Mouse (Mus musculus): ENCODE measurements at regions not wholly inside any gene's neighbourhood (a gene's known extent, or its start where the extent isn't known, plus 50 kb on each side); places are given as distances from the start of the nearest gene placed in this dataset.
"Not testable (repeated sequence)": the region's sequence is repeated elsewhere in the genome, so short reads cannot be mapped to it uniquely, and the experiment has no call there.

- TF ChIP-seq EP300 (IDR thresholded peaks at IDR 0.05; ENCODE audit: insufficient read depth, low read depth, low read length) = no peak
- no peak for TF ChIP-seq POLR2A (IDR thresholded peaks at IDR 0.05; ENCODE audit: insufficient read depth, low read length)
- no peak for TF ChIP-seq CTCF (IDR thresholded peaks at IDR 0.05; ENCODE audit: low read depth, low read length)
- H3K4me3 ChIP-seq (ENCODE audit: low read depth, low read length) = no peak overlapping the region
Observed at GRCm38 (mm10) chr1:149069570-149069969, 891.5 kb downstream of the Pla2g4a start.

GRCm38 (mm10) chr1:149063011-149063410 is 898.1 kb downstream of the Pla2g4a start:
- H3K27me3 ChIP-seq (ENCODE audit: control insufficient read depth, insufficient read depth, low read length, poor library complexity, severe bottlenecking); H3K4me1 ChIP-seq (ENCODE audit: control insufficient read depth, insufficient read depth, low read length); H3K4me3 ChIP-seq (ENCODE audit: low read depth, low read length); H3K27ac ChIP-seq (ENCODE audit: insufficient read depth, low read length); H3K36me3 ChIP-seq (ENCODE audit: control insufficient read depth, insufficient read depth, low read length, poor library complexity, severe bottlenecking); H3K9ac ChIP-seq (ENCODE audit: low read depth, poor library complexity, severe bottlenecking); H3K9me3 ChIP-seq (replicated peaks; ENCODE audit: control insufficient read depth, insufficient read depth, low read length, poor library complexity, severe bottlenecking): not testable (repeated sequence)

More at GRCm38 (mm10) chr1:149069570-149069969, 891.5 kb downstream of the Pla2g4a start:
- Histone ChIP-seq H3K9ac (ENCODE audit: low read depth, poor library complexity, severe bottlenecking) (no peak overlapping the region), H3K9me3 (replicated peaks; ENCODE audit: control insufficient read depth, insufficient read depth, low read length, poor library complexity, severe bottlenecking) (no peaks in the 10 kb centered on the region), H3K36me3 (ENCODE audit: control insufficient read depth, insufficient read depth, low read length, poor library complexity, severe bottlenecking) (no peaks in the 10 kb centered on the region), H3K4me1 (ENCODE audit: control insufficient read depth, insufficient read depth, low read length) (no peaks in the 10 kb centered on the region), H3K27me3 (ENCODE audit: control insufficient read depth, insufficient read depth, low read length, poor library complexity, severe bottlenecking) (no peaks in the 10 kb centered on the region), H3K27ac (ENCODE audit: insufficient read depth, low read length) (no peak overlapping the region)

DNA sequence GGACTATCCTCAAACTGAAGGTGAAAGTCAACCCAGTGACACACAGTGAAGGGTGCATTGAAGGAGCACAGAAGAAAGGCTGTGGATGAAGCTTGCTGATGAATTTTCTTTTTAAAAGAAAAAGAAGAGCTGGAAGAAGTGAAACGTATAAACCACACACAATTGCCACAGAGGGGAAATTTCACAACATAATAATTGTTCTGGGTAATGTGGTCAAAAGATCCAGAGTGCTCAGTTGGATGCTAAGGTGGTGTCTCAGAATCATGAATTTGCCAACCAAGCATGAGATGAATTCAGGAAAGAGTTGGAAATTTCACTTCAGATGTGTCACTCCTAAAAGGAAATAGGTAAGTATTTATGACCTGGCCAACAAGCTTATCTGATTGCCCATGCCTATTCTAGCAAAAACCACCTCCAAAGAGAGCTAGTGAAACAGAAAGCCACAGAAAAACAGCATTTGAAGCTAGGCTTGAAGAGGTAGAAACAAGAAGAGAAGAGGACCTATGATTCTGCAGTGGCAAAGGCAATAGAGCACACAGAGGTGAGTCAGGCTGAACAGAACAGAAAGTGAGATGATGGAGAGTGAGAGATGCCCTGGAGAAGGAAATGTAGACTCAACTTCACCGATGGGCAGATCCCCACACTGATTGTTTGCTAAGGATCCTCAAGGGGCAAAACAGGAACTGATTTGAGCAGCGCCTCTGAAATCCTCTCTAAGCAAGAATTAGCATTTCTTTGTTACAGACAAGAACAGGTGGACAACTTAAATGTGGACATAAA is 922.7 kb downstream of the Pla2g4a start:
- no peak overlapping the region for H3K4me3 ChIP-seq (ENCODE audit: low read depth, low read length)
- no peaks in the 10 kb centered on the region for H3K36me3 ChIP-seq (ENCODE audit: control insufficient read depth, insufficient read depth, low read length, poor library complexity, severe bottlenecking)
- no peaks in the 10 kb centered on the region for H3K27me3 ChIP-seq (ENCODE audit: control insufficient read depth, insufficient read depth, low read length, poor library complexity, severe bottlenecking)
- H3K9ac ChIP-seq (ENCODE audit: low read depth, poor library complexity, severe bottlenecking) = no peak overlapping the region
- no peak overlapping the region for H3K27ac ChIP-seq (ENCODE audit: insufficient read depth, low read length)
- no peaks in the 10 kb centered on the region for H3K4me1 ChIP-seq (ENCODE audit: control insufficient read depth, insufficient read depth, low read length)
- no peak for TF ChIP-seq CTCF (IDR thresholded peaks at IDR 0.05; ENCODE audit: low read depth, low read length)
- no peak for TF ChIP-seq POLR2A (IDR thresholded peaks at IDR 0.05; ENCODE audit: insufficient read depth, low read length)
- TF ChIP-seq EP300 (IDR thresholded peaks at IDR 0.05; ENCODE audit: insufficient read depth, low read depth, low read length) = no peak
- no peaks in the 10 kb centered on the region for H3K9me3 ChIP-seq (replicated peaks; ENCODE audit: control insufficient read depth, insufficient read depth, low read length, poor library complexity, severe bottlenecking)

- H3K4me3 ChIP-seq (ENCODE audit: low read depth, low read length) = no peak overlapping the region
- H3K4me1 ChIP-seq (ENCODE audit: control insufficient read depth, insufficient read depth, low read length) = no peaks in the 10 kb centered on the region
- H3K36me3 ChIP-seq (ENCODE audit: control insufficient read depth, insufficient read depth, low read length, poor library complexity, severe bottlenecking) = no peaks in the 10 kb centered on the region
- no peaks in the 10 kb centered on the region for H3K27me3 ChIP-seq (ENCODE audit: control insufficient read depth, insufficient read depth, low read length, poor library complexity, severe bottlenecking)
- TF ChIP-seq CTCF (IDR thresholded peaks at IDR 0.05; ENCODE audit: low read depth, low read length) (no peak), POLR2A (IDR thresholded peaks at IDR 0.05; ENCODE audit: insufficient read depth, low read length) (no peak), EP300 (IDR thresholded peaks at IDR 0.05; ENCODE audit: insufficient read depth, low read depth, low read length) (no peak)
- no peak overlapping the region for H3K27ac ChIP-seq (ENCODE audit: insufficient read depth, low read length)
- H3K9me3 ChIP-seq (replicated peaks; ENCODE audit: control insufficient read depth, insufficient read depth, low read length, poor library complexity, severe bottlenecking) = no peaks in the 10 kb centered on the region
- H3K9ac ChIP-seq (ENCODE audit: low read depth, poor library complexity, severe bottlenecking) = no peak overlapping the region
Observed at GRCm38 (mm10) chr1:149028316-149028715, 932.8 kb downstream of the Pla2g4a start.

- Histone ChIP-seq H3K27me3 (ENCODE audit: control insufficient read depth, insufficient read depth, low read length, poor library complexity, severe bottlenecking) (no peaks in the 10 kb centered on the region), H3K9me3 (replicated peaks; ENCODE audit: control insufficient read depth, insufficient read depth, low read length, poor library complexity, severe bottlenecking) (no peaks in the 10 kb centered on the region), H3K9ac (ENCODE audit: low read depth, poor library complexity, severe bottlenecking) (no peak overlapping the region), H3K4me3 (ENCODE audit: low read depth, low read length) (no peak overlapping the region), H3K27ac (ENCODE audit: insufficient read depth, low read length) (no peak overlapping the region), H3K4me1 (ENCODE audit: control insufficient read depth, insufficient read depth, low read length) (no peaks in the 10 kb centered on the region), H3K36me3 (ENCODE audit: control insufficient read depth, insufficient read depth, low read length, poor library complexity, severe bottlenecking) (no peaks in the 10 kb centered on the region)
- TF ChIP-seq CTCF (IDR thresholded peaks at IDR 0.05; ENCODE audit: low read depth, low read length) = no peak
- TF ChIP-seq POLR2A (IDR thresholded peaks at IDR 0.05; ENCODE audit: insufficient read depth, low read length) = no peak
- no peak for TF ChIP-seq EP300 (IDR thresholded peaks at IDR 0.05; ENCODE audit: insufficient read depth, low read depth, low read length)
Observed at GRCm38 (mm10) chr1:149021734-149022133, 939.4 kb downstream of the Pla2g4a start.

GRCm38 (mm10) chr1:149021273-149021672 is 939.8 kb downstream of the Pla2g4a start:
- H3K36me3 ChIP-seq (ENCODE audit: control insufficient read depth, insufficient read depth, low read length, poor library complexity, severe bottlenecking) = no peaks in the 10 kb centered on the region
- TF ChIP-seq CTCF (IDR thresholded peaks at IDR 0.05; ENCODE audit: low read depth, low read length) (no peak), EP300 (IDR thresholded peaks at IDR 0.05; ENCODE audit: insufficient read depth, low read depth, low read length) (no peak), POLR2A (IDR thresholded peaks at IDR 0.05; ENCODE audit: insufficient read depth, low read length) (no peak)
- no peak overlapping the region for H3K9ac ChIP-seq (ENCODE audit: low read depth, poor library complexity, severe bottlenecking)
- no peak overlapping the region for H3K4me3 ChIP-seq (ENCODE audit: low read depth, low read length)
- H3K27ac ChIP-seq (ENCODE audit: insufficient read depth, low read length) = no peak overlapping the region
- no peaks in the 10 kb centered on the region for H3K27me3 ChIP-seq (ENCODE audit: control insufficient read depth, insufficient read depth, low read length, poor library complexity, severe bottlenecking)
- no peaks in the 10 kb centered on the region for H3K9me3 ChIP-seq (replicated peaks; ENCODE audit: control insufficient read depth, insufficient read depth, low read length, poor library complexity, severe bottlenecking)
- no peaks in the 10 kb centered on the region for H3K4me1 ChIP-seq (ENCODE audit: control insufficient read depth, insufficient read depth, low read length)
